Mouse (Mus musculus) R1 (cell line): ENCODE measurements around the gene Ccz1.

Source experiments
- DNase-seq: peaks from one replicate; pipeline ENCODE4 v3.0.0-alpha.2; 2018; ENCODE audit warnings: low read depth, low spot score

Gene Ccz1

GRCm38 (mm10) chr5:143943231-143944125 lies 71.2 kb downstream of the Ccz1 start:
- no peak for DNase-seq

GRCm38 (mm10) chr5:143941588-143941987 lies 73.1 kb downstream of the Ccz1 start:
- DNase-seq, result peak; percentile 28
